Mouse (Mus musculus): ENCODE measurements around the gene Tekt5. TPM values are rescaled to one million over a fixed set of nuclear protein-coding genes. Genes with fewer than 3 reads are reported as not detected.

Tekt5 gene
- polyA plus RNA-seq, 1 experiment from 2014 or later = 3.9 TPM

- ATAC-seq (ENCODE audit: low read depth) = no peak
- WGBS = 86% methylated on average over 6 of the region's 6 CpGs
- Histone ChIP-seq H3K27me3 (replicated peaks; ENCODE audit: control insufficient read depth, insufficient read depth, low read length) (no peaks in the 10 kb centered on the region), H3K9ac (ENCODE audit: low read depth, low read length) (no peak overlapping the region), H3K27ac (replicated peaks; ENCODE audit: low read depth, low read length) (no peak overlapping the region), H3K4me3 (ENCODE audit: low read depth, low read length) (no peak overlapping the region), H3K36me3 (ENCODE audit: control insufficient read depth, insufficient read depth, low read length) (no peaks in the 10 kb centered on the region), H3K9me3 (ENCODE audit: control insufficient read depth, low read length) (no peaks in the 10 kb centered on the region), H3K4me1 (ENCODE audit: control insufficient read depth, insufficient read depth, low read length) (peaks cover 5% of the 10 kb centered on the region; the same call in 1 of the 2 replicates), H3K4me2 (ENCODE audit: low read depth, low read length) (no peak overlapping the region)
- no peak for DNase-seq (ENCODE audit: low spot score)
Observed at GRCm38 (mm10) chr16:10388634-10389365, 6.5 kb downstream of the Tekt5 start.

GRCm38 (mm10) chr16:10385261-10385660, 10.0 kb downstream of the Tekt5 start:
- DNase-seq (ENCODE audit: low spot score) (no peak), ATAC-seq (ENCODE audit: low read depth) (no peak)
- no peaks in the 10 kb centered on the region for H3K27me3 ChIP-seq (replicated peaks; ENCODE audit: control insufficient read depth, insufficient read depth, low read length)
- H3K4me1 ChIP-seq (ENCODE audit: control insufficient read depth, insufficient read depth, low read length) = peaks cover 5% of the 10 kb centered on the region; the same call in 1 of the 2 replicates
- 78% methylated on average over 12 of the region's 12 CpGs for WGBS
- no peak overlapping the region for H3K9ac ChIP-seq (ENCODE audit: low read depth, low read length)
- no peak overlapping the region for H3K4me2 ChIP-seq (ENCODE audit: low read depth, low read length)
- no peak overlapping the region; the same call in 1 of the 2 replicates for H3K27ac ChIP-seq (replicated peaks; ENCODE audit: low read depth, low read length)
- no peak overlapping the region for H3K4me3 ChIP-seq (ENCODE audit: low read depth, low read length)
- H3K36me3 ChIP-seq (ENCODE audit: control insufficient read depth, insufficient read depth, low read length) = no peaks in the 10 kb centered on the region
- no peaks in the 10 kb centered on the region for H3K9me3 ChIP-seq (ENCODE audit: control insufficient read depth, low read length)

DNA sequence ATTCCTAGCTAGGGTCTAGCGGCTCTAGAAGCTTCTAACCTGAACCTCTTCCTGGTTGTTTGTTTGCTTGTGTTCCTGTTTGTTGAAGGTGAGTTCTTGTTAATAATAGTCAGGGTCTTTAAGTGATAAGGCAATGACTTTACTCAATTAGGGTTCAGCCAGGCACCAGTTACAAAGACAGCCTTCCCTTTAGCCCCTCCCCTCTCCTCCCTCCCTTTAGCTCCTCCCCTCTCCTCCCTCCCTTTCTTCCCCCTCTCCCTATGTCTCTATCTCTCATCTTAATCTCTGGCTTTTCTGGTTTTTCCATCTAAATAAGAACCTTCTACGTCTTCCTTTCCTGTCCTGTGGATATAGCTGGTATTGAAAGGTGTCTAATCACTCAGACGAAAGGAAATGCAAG, 10.7 kb downstream of the Tekt5 start:
- H3K27me3 ChIP-seq (replicated peaks; ENCODE audit: control insufficient read depth, insufficient read depth, low read length) = no peaks in the 10 kb centered on the region
- no peak overlapping the region for H3K4me3 ChIP-seq (ENCODE audit: low read depth, low read length)
- ATAC-seq (ENCODE audit: low read depth) = no peak
- peak overlapping the region; percentile 32; the same call in 1 of the 2 replicates for H3K4me2 ChIP-seq (ENCODE audit: low read depth, low read length)
- 59% methylated on average over 3 of the region's 3 CpGs for WGBS
- no peak overlapping the region for H3K9ac ChIP-seq (ENCODE audit: low read depth, low read length)
- H3K9me3 ChIP-seq (ENCODE audit: control insufficient read depth, low read length) = no peaks in the 10 kb centered on the region
- H3K27ac ChIP-seq (replicated peaks; ENCODE audit: low read depth, low read length) = no peak overlapping the region
- no peak for DNase-seq (ENCODE audit: low spot score)
- H3K4me1 ChIP-seq (ENCODE audit: control insufficient read depth, insufficient read depth, low read length) = peaks cover 5% of the 10 kb centered on the region; the same call in 1 of the 2 replicates
- H3K36me3 ChIP-seq (ENCODE audit: control insufficient read depth, insufficient read depth, low read length) = no peaks in the 10 kb centered on the region

- no peak overlapping the region for H3K9ac ChIP-seq (ENCODE audit: low read depth, low read length)
- no peaks in the 10 kb centered on the region for H3K9me3 ChIP-seq (ENCODE audit: control insufficient read depth, low read length)
- 0 out of 2 replicates have a peak, but pooled peaks have one; percentile 48 for ATAC-seq (ENCODE audit: low read depth)
- WGBS = 26% methylated on average over 8 of the region's 8 CpGs
- no peak for DNase-seq (ENCODE audit: low spot score)
- H3K4me1 ChIP-seq (ENCODE audit: control insufficient read depth, insufficient read depth, low read length) = peaks cover 5% of the 10 kb centered on the region; the same call in 1 of the 2 replicates
- H3K4me3 ChIP-seq (ENCODE audit: low read depth, low read length) = peak overlapping the region; percentile 5; the same call in 1 of the 2 replicates
- H3K27ac ChIP-seq (replicated peaks; ENCODE audit: low read depth, low read length) = no peak overlapping the region
- no peaks in the 10 kb centered on the region for H3K36me3 ChIP-seq (ENCODE audit: control insufficient read depth, insufficient read depth, low read length)
- H3K4me2 ChIP-seq (ENCODE audit: low read depth, low read length) = peak overlapping the region; percentile 32
- no peaks in the 10 kb centered on the region for H3K27me3 ChIP-seq (replicated peaks; ENCODE audit: control insufficient read depth, insufficient read depth, low read length)
Observed at GRCm38 (mm10) chr16:10384060-10384497, 11.2 kb downstream of the Tekt5 start.

GRCm38 (mm10) chr16:10379531-10379930, 15.8 kb downstream of the Tekt5 start:
- peak; percentile 44 for DNase-seq (ENCODE audit: low spot score)
- Histone ChIP-seq H3K27me3 (replicated peaks; ENCODE audit: control insufficient read depth, insufficient read depth, low read length) (no peaks in the 10 kb centered on the region), H3K36me3 (ENCODE audit: control insufficient read depth, insufficient read depth, low read length) (no peaks in the 10 kb centered on the region), H3K4me2 (ENCODE audit: low read depth, low read length) (no peak overlapping the region), H3K4me3 (ENCODE audit: low read depth, low read length) (no peak overlapping the region), H3K9me3 (ENCODE audit: control insufficient read depth, low read length) (no peaks in the 10 kb centered on the region), H3K4me1 (ENCODE audit: control insufficient read depth, insufficient read depth, low read length) (peaks cover 5% of the 10 kb centered on the region), H3K27ac (replicated peaks; ENCODE audit: low read depth, low read length) (no peak overlapping the region), H3K9ac (ENCODE audit: low read depth, low read length) (no peak overlapping the region)
- WGBS = 48% methylated on average over 2 of the region's 2 CpGs
- peak; percentile 39; the same call in 1 of the 2 replicates for ATAC-seq (ENCODE audit: low read depth)

GRCm38 (mm10) chr16:10377286-10377685, 18.0 kb downstream of the Tekt5 start:
- Histone ChIP-seq H3K4me2 (ENCODE audit: low read depth, low read length) (no peak overlapping the region), H3K4me3 (ENCODE audit: low read depth, low read length) (no peak overlapping the region), H3K9ac (ENCODE audit: low read depth, low read length) (no peak overlapping the region), H3K9me3 (ENCODE audit: control insufficient read depth, low read length) (no peaks in the 10 kb centered on the region), H3K4me1 (ENCODE audit: control insufficient read depth, insufficient read depth, low read length) (no peaks in the 10 kb centered on the region; the same call in 1 of the 2 replicates), H3K36me3 (ENCODE audit: control insufficient read depth, insufficient read depth, low read length) (no peaks in the 10 kb centered on the region), H3K27me3 (replicated peaks; ENCODE audit: control insufficient read depth, insufficient read depth, low read length) (no peaks in the 10 kb centered on the region), H3K27ac (replicated peaks; ENCODE audit: low read depth, low read length) (no peak overlapping the region)
- DNase-seq (ENCODE audit: low spot score) (no peak), ATAC-seq (ENCODE audit: low read depth) (no peak)
- 28% methylated on average over 1 of the region's 1 CpGs for WGBS

- WGBS = 27% methylated on average over 13 of the region's 13 CpGs
- Histone ChIP-seq H3K4me1 (ENCODE audit: control insufficient read depth, insufficient read depth, low read length) (no peaks in the 10 kb centered on the region; the same call in none of the 2 replicates), H3K27ac (replicated peaks; ENCODE audit: low read depth, low read length) (no peak overlapping the region), H3K36me3 (ENCODE audit: control insufficient read depth, insufficient read depth, low read length) (no peaks in the 10 kb centered on the region), H3K4me3 (ENCODE audit: low read depth, low read length) (peak overlapping the region; percentile 19; the same call in 1 of the 2 replicates), H3K4me2 (ENCODE audit: low read depth, low read length) (peak overlapping the region; percentile 49), H3K27me3 (replicated peaks; ENCODE audit: control insufficient read depth, insufficient read depth, low read length) (no peaks in the 10 kb centered on the region), H3K9me3 (ENCODE audit: control insufficient read depth, low read length) (no peaks in the 10 kb centered on the region), H3K9ac (ENCODE audit: low read depth, low read length) (no peak overlapping the region; the same call in 1 of the 2 replicates)
- ATAC-seq (ENCODE audit: low read depth) = peak; percentile 85
- peak; percentile 83 for DNase-seq (ENCODE audit: low spot score)
Observed at GRCm38 (mm10) chr16:10374254-10375011, 20.9 kb downstream of the Tekt5 start.

- Histone ChIP-seq H3K4me1 (ENCODE audit: control insufficient read depth, insufficient read depth, low read length) (no peaks in the 10 kb centered on the region; the same call in none of the 2 replicates), H3K4me2 (ENCODE audit: low read depth, low read length) (no peak overlapping the region), H3K9ac (ENCODE audit: low read depth, low read length) (no peak overlapping the region), H3K4me3 (ENCODE audit: low read depth, low read length) (no peak overlapping the region), H3K27ac (replicated peaks; ENCODE audit: low read depth, low read length) (no peak overlapping the region), H3K36me3 (ENCODE audit: control insufficient read depth, insufficient read depth, low read length) (no peaks in the 10 kb centered on the region), H3K9me3 (ENCODE audit: control insufficient read depth, low read length) (no peaks in the 10 kb centered on the region), H3K27me3 (replicated peaks; ENCODE audit: control insufficient read depth, insufficient read depth, low read length) (no peaks in the 10 kb centered on the region)
- no peak for DNase-seq (ENCODE audit: low spot score)
- 70% methylated on average over 4 of the region's 4 CpGs for WGBS
- no peak for ATAC-seq (ENCODE audit: low read depth)
Observed at GRCm38 (mm10) chr16:10372372-10372771, 22.9 kb downstream of the Tekt5 start.
